Mouse (Mus musculus) heart, embryonic 15.5 days (tissue): ENCODE measurements around the gene Elf2. TPM values are rescaled to one million over a fixed set of nuclear protein-coding genes. Genes with fewer than 3 reads are reported as not detected.
A peak's percentile ranks its signal among the peaks of the same experiment; 100 is the strongest.

Source experiments
- ATAC-seq: fragments of 200-750 bp; cut with Nextera tagmentation; replicated peaks from 2 replicates; pipeline ENCODE4 v1.8.0; 2017; ENCODE audit warnings: low read depth, moderate TSS enrichment; ENCODE audit not compliant: insufficient number of reproducible peaks, insufficient read depth, low FRiP score
- H3K27ac ChIP-seq: fragments of 300-500 bp; sonication (generic); 2 replicates; pipeline ENCODE4 v1.5.1; 2015; ENCODE audit warnings: mild to moderate bottlenecking, inconsistent platforms
- H3K27me3 ChIP-seq: fragments of 300-500 bp; sonication (generic); 2 replicates; pipeline ENCODE4 v1.6.1; 2015; ENCODE audit warnings: inconsistent platforms
- H3K36me3 ChIP-seq: fragments of 300-500 bp; sonication (generic); 2 replicates; pipeline ENCODE4 v1.6.1; 2015; ENCODE audit warnings: mild to moderate bottlenecking, inconsistent platforms
- H3K4me1 ChIP-seq: fragments of 300-500 bp; sonication (generic); replicated peaks from 2 replicates; pipeline ENCODE4 v1.6.1; 2015; ENCODE audit warnings: inconsistent platforms
- H3K4me2 ChIP-seq: fragments of 300-500 bp; sonication (generic); 2 replicates; pipeline ENCODE4 v1.6.1; 2015; ENCODE audit warnings: inconsistent platforms, mild to moderate bottlenecking, moderate library complexity
- H3K4me3 ChIP-seq: fragments of 300-500 bp; sonication (generic); 2 replicates; pipeline ENCODE4 v1.5.1; 2015; ENCODE audit warnings: mild to moderate bottlenecking, inconsistent platforms
- H3K9ac ChIP-seq: fragments of 300-500 bp; sonication (generic); 2 replicates; pipeline ENCODE4 v1.6.1; 2015; ENCODE audit warnings: mild to moderate bottlenecking, inconsistent platforms
- H3K9me3 ChIP-seq: fragments of 300-500 bp; sonication (generic); replicated peaks from 2 replicates; pipeline ENCODE4 v1.6.1; 2016; ENCODE audit warnings: inconsistent platforms
- WGBS: fragments of 180-500 bp; shearing (Covaris S2); methylation state at CpG from one replicate; pipeline ENCODE4 v1.1.7; 2015; ENCODE audit warnings: mixed read lengths; 5-methylcytosine and 5-hydroxymethylcytosine counted together
- polyA plus RNA-seq: library from polyadenylated mRNA; unstranded; fragments of >200 nt; fragmentation: Nextera tagmentation; extraction: Ambion mirVana; gene quantifications from 2 replicates; pipeline ENCODE4 v1.2.1, GENCODE M21; 2015

Gene Elf2
- polyA plus RNA-seq, 1 experiment from 2014 or later, result 51.3 TPM

DNA sequence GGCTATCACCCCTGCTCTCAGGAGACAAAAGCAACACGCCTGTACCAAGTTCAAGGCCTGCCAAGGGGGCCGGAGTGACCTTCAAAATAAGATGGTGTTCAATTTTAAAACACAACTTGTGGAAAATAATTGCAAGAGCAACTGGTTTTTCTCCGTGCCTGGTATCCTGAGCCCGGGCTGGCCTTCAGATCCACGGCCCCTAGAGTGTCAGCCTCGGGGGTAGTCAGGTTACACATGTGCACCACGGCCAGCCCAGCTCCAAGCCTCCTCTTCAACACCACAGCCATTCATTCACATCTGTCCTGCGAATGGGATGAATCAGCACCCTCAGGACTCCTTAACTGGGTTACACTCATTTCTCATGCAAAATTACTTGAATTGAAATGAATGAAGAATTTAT lies 34.5 kb downstream of the Elf2 start:
- Histone ChIP-seq H3K4me1 (peaks cover 25% of the 10 kb centered on the region), H3K9ac (no peak overlapping the region), H3K27ac (no peak overlapping the region), H3K4me3 (no peak overlapping the region), H3K36me3 (peaks cover 7% of the 10 kb centered on the region; the same call in 1 of the 2 replicates), H3K9me3 (no peaks in the 10 kb centered on the region), H3K27me3 (no peaks in the 10 kb centered on the region), H3K4me2 (no peak overlapping the region)
- no peak for ATAC-seq
- WGBS, result 79% methylated on average over 8 of the region's 8 CpGs

DNA sequence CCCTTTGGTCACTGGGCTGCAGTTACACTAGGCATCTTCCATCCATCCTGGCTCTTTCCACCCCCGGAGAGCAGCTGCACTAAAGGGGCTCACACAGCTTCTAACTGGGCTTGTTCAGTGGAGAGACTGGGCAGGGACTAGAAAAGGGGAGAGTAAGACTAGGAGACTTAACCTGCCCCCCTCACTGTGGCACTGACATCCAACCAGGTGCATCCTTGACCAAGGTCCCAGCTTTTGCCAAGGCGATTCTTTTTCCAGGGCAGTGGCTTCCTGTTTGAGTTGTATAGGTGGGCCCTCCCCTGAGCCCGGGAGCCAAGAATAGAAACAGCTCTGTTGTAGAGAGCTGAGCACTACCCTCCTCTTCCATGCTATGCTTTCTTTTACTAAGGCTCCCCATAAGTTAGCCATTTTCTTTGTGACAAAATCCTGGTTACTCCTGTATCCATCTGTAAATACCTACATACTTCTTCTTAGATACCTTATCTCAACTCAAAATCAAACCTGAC lies 37.4 kb downstream of the Elf2 start:
- peak overlapping the region; percentile 63 for H3K27ac ChIP-seq

DNA sequence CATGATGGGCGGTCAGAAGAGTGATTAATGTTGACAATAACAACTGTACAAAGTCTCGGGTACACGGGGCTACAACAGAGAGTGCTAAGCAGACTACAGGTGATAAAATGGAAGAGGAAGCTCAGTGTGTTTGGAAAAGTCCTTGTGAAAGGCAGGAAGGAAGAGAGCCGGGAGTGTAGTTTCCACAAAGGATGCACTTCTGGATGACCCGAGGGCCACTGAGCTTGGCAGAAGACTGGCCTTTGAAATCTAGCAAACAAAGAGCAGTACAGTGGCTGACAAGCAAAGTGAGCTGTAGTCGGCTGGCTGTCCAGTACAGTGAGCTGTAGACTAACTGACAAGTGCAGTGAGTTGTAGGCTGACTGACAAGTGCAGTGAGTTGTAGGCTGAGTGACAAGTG lies 38.9 kb downstream of the Elf2 start:
- ATAC-seq, result 0 out of 2 replicates have a peak, but pooled peaks have one; percentile 14
- peaks cover 14% of the 10 kb centered on the region for H3K4me1 ChIP-seq
- no peak overlapping the region for H3K9ac ChIP-seq
- H3K36me3 ChIP-seq, result no peaks in the 10 kb centered on the region
- no peak overlapping the region for H3K4me2 ChIP-seq
- H3K27me3 ChIP-seq, result no peaks in the 10 kb centered on the region
- whole genome bisulfite sequencing, result 72% methylated on average over 6 of the region's 6 CpGs
- no peaks in the 10 kb centered on the region for H3K9me3 ChIP-seq
- no peak overlapping the region for H3K4me3 ChIP-seq
- H3K27ac ChIP-seq, result peak overlapping the region; percentile 58

More for the DNA sequence above, 37.4 kb downstream of the Elf2 start:
- peaks cover 4% of the 10 kb centered on the region; the same call in 1 of the 2 replicates for H3K36me3 ChIP-seq
- no peak overlapping the region for H3K4me2 ChIP-seq
- no peak overlapping the region for H3K4me3 ChIP-seq
- 49% methylated on average over 3 of the region's 3 CpGs for WGBS
- no peaks in the 10 kb centered on the region for H3K9me3 ChIP-seq
- no peak overlapping the region for H3K9ac ChIP-seq
- H3K4me1 ChIP-seq, result peaks cover 14% of the 10 kb centered on the region
- ATAC-seq, result peak; percentile 55
- H3K27me3 ChIP-seq, result no peaks in the 10 kb centered on the region

GRCm38 (mm10) chr3:51296790-51297189 lies 43.7 kb downstream of the Elf2 start:
- Histone ChIP-seq H3K36me3 (no peaks in the 10 kb centered on the region; the same call in 1 of the 2 replicates), H3K4me3 (no peak overlapping the region), H3K27ac (no peak overlapping the region), H3K4me1 (no peaks in the 10 kb centered on the region), H3K9me3 (no peaks in the 10 kb centered on the region), H3K4me2 (no peak overlapping the region), H3K27me3 (no peaks in the 10 kb centered on the region), H3K9ac (no peak overlapping the region)
- no peak for ATAC-seq
- WGBS, result 71% methylated on average over 1 of the region's 1 CpGs

- 69% methylated on average over 2 of the region's 2 CpGs for WGBS
- no peak for ATAC-seq
- H3K4me2 ChIP-seq, result no peak overlapping the region
Measured at GRCm38 (mm10) chr3:51295225-51295624, 45.2 kb downstream of the Elf2 start.

DNA sequence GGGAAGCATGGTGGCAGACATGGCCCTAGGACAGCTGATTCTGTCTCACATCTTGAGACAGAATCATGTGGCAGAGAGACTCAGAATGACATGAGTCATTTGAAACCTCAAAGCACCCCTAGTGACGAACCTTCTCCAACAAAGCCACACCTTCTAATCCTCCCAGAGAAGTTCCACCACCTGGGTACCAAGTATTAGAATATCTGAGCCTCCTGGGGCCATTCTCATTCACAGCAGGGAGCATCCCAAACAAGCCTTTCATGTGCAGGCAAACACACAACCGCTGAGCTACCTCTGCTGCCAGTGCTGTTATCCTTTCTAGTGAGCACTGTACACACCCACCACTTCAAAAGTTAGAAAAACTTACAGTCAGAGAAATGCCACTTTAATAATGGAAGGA lies 46.2 kb downstream of the Elf2 start:
- Histone ChIP-seq H3K4me3 (no peak overlapping the region), H3K9me3 (no peaks in the 10 kb centered on the region), H3K4me1 (0 out of 2 replicates have a peak, but pooled peaks cover 3% of the 10 kb centered on the region), H3K9ac (no peak overlapping the region), H3K27ac (no peak overlapping the region), H3K27me3 (no peaks in the 10 kb centered on the region), H3K36me3 (no peaks in the 10 kb centered on the region; the same call in 1 of the 2 replicates), H3K4me2 (no peak overlapping the region)
- WGBS, result 59% methylated on average over 2 of the region's 2 CpGs
- ATAC-seq, result no peak

More at GRCm38 (mm10) chr3:51295225-51295624, 45.2 kb downstream of the Elf2 start:
- H3K4me3 ChIP-seq, result no peak overlapping the region
- no peaks in the 10 kb centered on the region; the same call in 1 of the 2 replicates for H3K36me3 ChIP-seq
- no peak overlapping the region for H3K27ac ChIP-seq
- no peaks in the 10 kb centered on the region for H3K9me3 ChIP-seq
- H3K27me3 ChIP-seq, result no peaks in the 10 kb centered on the region
- no peak overlapping the region for H3K9ac ChIP-seq
- no peaks in the 10 kb centered on the region for H3K4me1 ChIP-seq

- Histone ChIP-seq H3K9me3 (no peaks in the 10 kb centered on the region), H3K27ac (no peak overlapping the region), H3K9ac (no peak overlapping the region), H3K27me3 (no peaks in the 10 kb centered on the region), H3K4me2 (no peak overlapping the region), H3K36me3 (no peaks in the 10 kb centered on the region; the same call in 1 of the 2 replicates), H3K4me3 (no peak overlapping the region), H3K4me1 (peaks cover 9% of the 10 kb centered on the region)
- WGBS, result 51% methylated on average over 11 of the region's 11 CpGs
- no peak for ATAC-seq
Measured at GRCm38 (mm10) chr3:51288880-51289821, 51.3 kb downstream of the Elf2 start.

- Histone ChIP-seq H3K4me1 (peaks cover 7% of the 10 kb centered on the region), H3K27ac (peak overlapping the region; percentile 26; the same call in 1 of the 2 replicates), H3K36me3 (no peaks in the 10 kb centered on the region), H3K27me3 (no peaks in the 10 kb centered on the region), H3K4me2 (no peak overlapping the region), H3K9me3 (no peaks in the 10 kb centered on the region), H3K4me3 (no peak overlapping the region), H3K9ac (no peak overlapping the region)
- no peak; the same call in 1 of the 2 replicates for ATAC-seq
- WGBS, result 26% methylated on average over 1 of the region's 1 CpGs
Measured at GRCm38 (mm10) chr3:51284375-51284774, 56.1 kb downstream of the Elf2 start.

DNA sequence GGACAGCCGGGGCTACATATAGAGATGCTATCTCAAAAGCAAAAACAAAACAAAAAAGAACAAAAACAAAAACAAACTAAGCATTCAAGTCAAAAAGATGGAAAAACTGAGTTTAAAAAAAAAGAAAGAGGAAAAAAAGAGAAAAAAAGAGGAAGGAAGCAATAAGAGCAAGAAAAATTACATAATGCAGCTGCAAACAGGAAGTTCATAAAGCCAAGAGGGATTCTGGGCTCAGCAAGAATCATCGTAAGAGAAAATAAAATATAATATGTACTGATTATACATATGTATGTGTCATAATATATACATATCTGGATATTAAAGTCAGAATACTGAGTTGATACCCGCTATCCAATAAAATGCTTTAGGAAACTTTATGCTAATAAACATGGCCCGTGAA lies 58.7 kb downstream of the Elf2 start:
- WGBS, result 88% methylated on average over 4 of the region's 4 CpGs
- Histone ChIP-seq H3K4me1 (peaks cover 9% of the 10 kb centered on the region), H3K27ac (no peak overlapping the region), H3K9ac (no peak overlapping the region), H3K4me3 (no peak overlapping the region), H3K9me3 (no peaks in the 10 kb centered on the region), H3K4me2 (no peak overlapping the region), H3K36me3 (no peaks in the 10 kb centered on the region), H3K27me3 (no peaks in the 10 kb centered on the region)
- ATAC-seq, result no peak

- Histone ChIP-seq H3K27me3 (no peaks in the 10 kb centered on the region), H3K4me2 (no peak overlapping the region), H3K9ac (0 out of 2 replicates have a peak overlapping the region, but pooled peaks have one; percentile 33), H3K4me3 (no peak overlapping the region), H3K27ac (0 out of 2 replicates have a peak overlapping the region, but pooled peaks have one; percentile 24), H3K4me1 (peaks cover 12% of the 10 kb centered on the region), H3K9me3 (no peaks in the 10 kb centered on the region), H3K36me3 (no peaks in the 10 kb centered on the region)
- WGBS, result 71% methylated on average over 4 of the region's 4 CpGs
- ATAC-seq, result no peak
Measured at GRCm38 (mm10) chr3:51278433-51278832, 62.0 kb downstream of the Elf2 start.
